Mouse (Mus musculus): ENCODE measurements around the gene Slc2a2.
"Not testable (repeated sequence)": the region's sequence is repeated elsewhere in the genome, so short reads cannot be mapped to it uniquely, and the experiment has no call there.

The Slc2a2 gene

DNA sequence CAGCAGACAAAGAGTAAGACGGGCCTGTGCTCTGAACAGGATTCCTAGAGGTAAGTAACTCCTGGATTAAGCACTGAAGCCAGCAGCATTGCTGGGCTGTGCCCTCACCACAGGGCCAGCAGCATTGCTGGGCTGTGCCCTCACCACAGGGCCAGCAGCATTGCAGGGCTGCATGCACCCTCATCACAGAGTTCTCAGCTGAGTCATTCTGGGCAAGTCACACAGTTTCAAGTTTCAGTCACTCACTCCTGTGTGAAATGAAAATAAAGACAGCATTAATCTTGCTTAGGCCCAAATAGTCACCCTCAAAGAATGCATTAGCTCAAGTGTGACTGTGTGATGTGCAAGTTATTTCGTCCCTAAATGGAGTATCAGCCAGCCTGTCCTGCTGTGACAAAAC, 37.0 kb downstream of the Slc2a2 start:
- DNase-seq (ENCODE audit: low spot score in 2 of 2) = no peak

DNA sequence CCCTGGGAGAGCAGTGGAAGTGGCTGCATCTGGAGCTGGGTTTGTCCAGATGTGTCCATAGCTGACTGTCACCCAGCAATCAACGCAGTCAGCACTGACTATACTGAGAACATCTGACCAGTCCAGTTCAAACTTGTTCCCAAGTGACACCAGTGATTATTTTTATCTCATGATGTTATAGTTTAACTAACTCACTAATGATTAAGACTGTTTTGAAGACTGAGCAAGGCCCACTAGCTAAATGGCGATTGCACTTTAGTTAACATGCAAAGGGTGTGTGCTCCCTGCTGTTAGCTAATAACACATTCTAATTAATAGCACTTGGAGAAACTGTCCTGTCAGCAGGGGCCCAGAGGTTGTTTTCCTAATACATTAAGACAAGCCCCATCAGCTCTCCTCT, 39.3 kb downstream of the Slc2a2 start:
- no peak for DNase-seq (ENCODE audit: low spot score in 2 of 2)

DNA sequence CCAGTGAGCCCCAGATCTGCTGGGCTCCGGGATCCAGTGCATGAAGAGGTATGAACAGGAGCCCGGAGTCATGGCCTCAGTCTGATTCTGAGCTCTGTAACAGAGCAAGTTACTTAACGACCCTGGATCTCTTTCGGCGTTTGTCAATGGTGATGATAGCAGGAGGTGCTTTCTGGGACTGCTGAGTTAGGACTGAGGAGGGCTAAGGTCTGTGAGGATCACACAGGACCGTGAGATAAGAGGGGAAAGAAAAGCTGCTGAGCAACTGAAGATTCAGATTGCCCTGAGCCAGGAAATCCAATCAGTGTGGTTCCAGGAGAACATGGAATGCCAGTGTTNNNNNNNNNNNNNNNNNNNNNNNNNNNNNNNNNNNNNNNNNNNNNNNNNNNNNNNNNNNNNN, 42.6 kb downstream of the Slc2a2 start:
- no peak for DNase-seq (ENCODE audit: low spot score in 2 of 2)

- no peak for DNase-seq (ENCODE audit: low spot score in 2 of 2)
Observed at GRCm38 (mm10) chr3:28743251-28743650, 45.5 kb downstream of the Slc2a2 start.

GRCm38 (mm10) chr3:28745835-28746483, 48.3 kb downstream of the Slc2a2 start:
- DNase-seq (ENCODE audit: low spot score in 2 of 2) = peak; percentile 87 to 90

GRCm38 (mm10) chr3:28748151-28748550, 50.4 kb downstream of the Slc2a2 start:
- DNase-seq (ENCODE audit: low spot score in 2 of 2) = no peak

DNA sequence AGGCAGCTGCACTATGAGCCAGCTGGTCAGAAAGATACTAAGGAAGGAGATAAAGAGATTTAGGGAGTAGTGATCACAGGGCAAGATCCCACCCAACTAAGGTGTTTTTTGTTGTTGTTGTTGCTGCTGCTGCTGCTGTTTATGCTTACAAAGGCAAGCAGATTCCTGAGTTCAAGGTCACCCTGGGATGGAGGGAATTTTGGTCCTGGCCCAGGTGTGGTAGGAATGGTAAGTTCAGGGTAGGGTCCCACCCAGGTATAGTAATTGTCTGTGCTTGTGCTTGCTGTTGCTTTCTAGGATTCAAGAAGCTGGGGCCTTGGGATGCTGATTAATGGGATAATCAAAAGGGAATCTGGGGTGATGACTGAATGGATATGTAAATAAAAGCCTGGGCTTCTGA, 51.3 kb downstream of the Slc2a2 start:
- DNase-seq (ENCODE audit: low spot score in 2 of 2) = no peak

- DNase-seq (ENCODE audit: low spot score in 2 of 2) = no peak
Observed at GRCm38 (mm10) chr3:28755477-28755876, 57.8 kb downstream of the Slc2a2 start.

DNA sequence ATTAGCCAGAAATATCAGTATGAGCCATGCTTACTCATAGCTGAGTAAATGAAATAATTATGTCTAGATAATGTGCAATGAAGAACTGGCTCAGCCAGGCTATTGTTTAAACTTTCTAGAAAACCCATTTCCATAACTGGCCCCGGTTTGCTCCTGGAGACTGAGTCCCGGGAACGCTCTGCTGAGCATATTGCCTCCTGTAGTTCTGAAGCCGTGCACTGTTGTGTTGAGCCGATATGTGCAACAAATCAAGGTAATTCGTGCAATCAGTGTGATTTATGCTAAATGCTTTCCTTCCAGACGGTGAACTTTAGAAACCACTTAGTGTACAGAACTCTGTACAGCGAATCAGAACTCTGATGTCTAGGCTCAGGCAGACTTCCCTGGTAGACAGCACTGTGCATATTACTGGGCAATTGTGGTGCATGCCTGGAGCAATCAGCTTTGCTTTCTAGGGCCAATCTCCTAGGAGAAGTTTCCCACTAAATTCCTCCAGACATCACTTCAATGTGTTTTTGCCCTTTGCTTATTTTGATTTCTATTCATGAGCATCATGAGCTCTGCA, 63.6 kb downstream of the Slc2a2 start:
- no peak for DNase-seq (ENCODE audit: low spot score in 2 of 2)

GRCm38 (mm10) chr3:28766935-28767334, 69.2 kb downstream of the Slc2a2 start:
- DNase-seq (ENCODE audit: low spot score in 2 of 2) = no peak

DNA sequence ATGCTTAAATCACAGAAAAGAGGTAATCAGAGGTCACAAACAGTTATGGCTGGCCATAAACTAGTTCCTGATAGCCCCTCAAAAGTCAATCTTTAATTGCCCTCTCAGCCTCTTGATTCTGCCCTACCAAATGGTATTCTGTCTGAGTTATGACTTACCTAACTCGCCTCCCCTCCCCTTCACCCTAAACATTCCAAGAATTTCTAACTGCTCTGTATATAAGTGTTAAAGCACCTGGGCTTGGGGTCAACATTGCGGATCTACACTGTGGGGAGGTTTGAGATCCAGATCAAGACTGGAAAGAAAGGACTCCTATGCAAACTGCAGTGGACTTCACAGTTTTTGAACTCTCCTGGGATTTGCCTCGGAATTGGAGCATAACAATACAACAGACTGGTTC, 70.5 kb downstream of the Slc2a2 start:
- no peak for DNase-seq (ENCODE audit: low spot score in 2 of 2)

GRCm38 (mm10) chr3:28772919-28773318, 75.2 kb downstream of the Slc2a2 start:
- not testable (repeated sequence) for DNase-seq (ENCODE audit: low spot score in 2 of 2)

GRCm38 (mm10) chr3:28775361-28775760, 77.7 kb downstream of the Slc2a2 start:
- DNase-seq (ENCODE audit: low spot score in 2 of 2) = no peak

DNA sequence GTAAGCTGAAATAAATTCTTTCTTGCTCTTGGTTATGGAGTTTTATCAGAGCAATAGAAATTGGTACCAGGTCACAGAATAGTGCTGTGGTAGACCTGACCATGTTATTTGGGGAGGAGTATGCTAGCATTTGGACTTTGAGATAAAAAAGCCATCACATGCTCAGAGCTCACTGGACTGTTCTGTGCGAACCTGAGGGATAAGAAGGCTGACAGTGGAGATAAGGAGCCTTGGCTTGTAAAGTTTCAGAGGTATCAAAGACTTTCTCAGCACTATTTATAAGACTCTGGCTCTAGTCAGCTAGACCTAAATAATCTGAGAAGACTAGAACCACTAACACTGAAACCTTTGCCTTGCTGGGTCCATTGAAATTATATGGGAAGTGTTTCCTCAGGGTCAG, 78.3 kb downstream of the Slc2a2 start:
- no peak for DNase-seq (ENCODE audit: low spot score in 2 of 2)

DNA sequence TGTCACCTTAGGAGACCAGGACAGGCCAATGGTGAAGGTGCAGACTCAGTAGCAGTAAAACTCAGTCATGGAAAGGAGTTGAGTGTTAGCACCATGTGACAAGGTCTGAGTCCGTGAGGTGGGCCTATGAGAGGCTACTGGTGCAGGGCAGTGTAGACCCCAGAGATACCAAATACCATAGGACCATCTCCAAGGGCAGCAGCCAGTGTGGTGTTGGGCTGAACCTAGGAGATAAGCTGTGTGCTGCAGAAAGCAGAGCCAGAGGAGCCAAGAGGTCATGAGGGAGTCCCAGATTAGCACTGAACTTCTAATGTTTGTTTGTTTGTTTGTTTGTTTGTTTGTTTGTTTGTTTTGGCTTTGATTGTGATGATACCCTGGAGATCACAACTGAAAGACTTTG, 78.8 kb downstream of the Slc2a2 start:
- DNase-seq (ENCODE audit: low spot score in 2 of 2) = no peak

- DNase-seq (ENCODE audit: low spot score in 2 of 2) = peak; percentile 25 to 34
Observed at GRCm38 (mm10) chr3:28780511-28780910, 82.8 kb downstream of the Slc2a2 start.

All from right cerebral cortex, postnatal 10 days (tissue).